Mouse (Mus musculus) thymus, adult 18-20 months (tissue): ENCODE results near the gene Asna1.
A peak's percentile ranks its signal among the peaks of the same experiment; 100 is the strongest.

Experiments
- DNase-seq, 2 experiments: peaks; one replicate each; pipeline ENCODE4 v3.0.0; 2022; ENCODE audit warnings: mixed read lengths in 2 of 2

Gene Asna1

GRCm38 (mm10) chr8:84987903-84988302 is 37.2 kb downstream of the Asna1 start:
- DNase-seq, result no peak

DNA sequence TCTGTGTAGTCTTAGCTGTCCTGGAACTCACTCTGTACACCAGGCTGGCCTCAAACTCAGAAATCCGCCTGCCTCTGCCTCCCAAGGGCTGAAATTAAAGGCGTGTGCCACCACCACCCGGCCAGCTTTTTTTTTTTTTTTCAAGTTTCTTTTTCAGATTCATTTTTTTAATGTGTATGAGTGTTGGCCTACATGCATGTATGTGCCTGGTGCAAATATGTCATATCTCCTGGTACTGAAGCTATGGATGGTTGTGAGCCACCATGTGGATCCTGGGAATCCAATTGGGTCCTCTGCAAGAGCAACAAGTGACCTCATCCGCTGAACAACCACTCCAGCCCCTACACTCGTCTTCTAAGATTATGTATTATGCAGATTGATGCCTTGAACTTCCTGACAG is 37.7 kb downstream of the Asna1 start:
- no peak for DNase-seq

DNA sequence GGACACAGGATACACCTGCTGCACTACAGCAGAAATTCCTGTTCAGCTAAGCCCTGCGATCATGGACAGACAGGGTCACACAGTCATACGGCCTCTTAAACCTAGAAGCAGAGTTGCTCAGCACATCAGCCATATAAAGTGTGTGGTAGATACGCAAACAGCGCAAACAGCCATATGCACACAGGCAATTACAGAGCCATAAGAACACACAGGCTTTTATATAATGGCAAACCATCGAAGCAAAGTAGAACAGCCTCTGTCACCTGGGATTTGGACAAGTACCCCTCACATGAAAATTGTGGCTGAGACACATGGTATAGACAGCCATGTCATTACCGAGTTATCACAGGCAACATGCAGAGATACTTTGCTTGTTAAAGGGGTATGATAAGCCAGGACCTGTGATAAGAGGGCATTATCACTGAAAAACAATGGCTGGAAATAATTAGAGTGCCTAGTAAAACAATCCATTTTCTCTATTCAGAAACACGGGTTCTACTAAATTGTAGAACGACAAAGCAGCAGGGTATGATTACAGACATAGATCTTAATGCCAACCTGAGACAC is 38.6 kb downstream of the Asna1 start:
- DNase-seq, result no peak

DNA sequence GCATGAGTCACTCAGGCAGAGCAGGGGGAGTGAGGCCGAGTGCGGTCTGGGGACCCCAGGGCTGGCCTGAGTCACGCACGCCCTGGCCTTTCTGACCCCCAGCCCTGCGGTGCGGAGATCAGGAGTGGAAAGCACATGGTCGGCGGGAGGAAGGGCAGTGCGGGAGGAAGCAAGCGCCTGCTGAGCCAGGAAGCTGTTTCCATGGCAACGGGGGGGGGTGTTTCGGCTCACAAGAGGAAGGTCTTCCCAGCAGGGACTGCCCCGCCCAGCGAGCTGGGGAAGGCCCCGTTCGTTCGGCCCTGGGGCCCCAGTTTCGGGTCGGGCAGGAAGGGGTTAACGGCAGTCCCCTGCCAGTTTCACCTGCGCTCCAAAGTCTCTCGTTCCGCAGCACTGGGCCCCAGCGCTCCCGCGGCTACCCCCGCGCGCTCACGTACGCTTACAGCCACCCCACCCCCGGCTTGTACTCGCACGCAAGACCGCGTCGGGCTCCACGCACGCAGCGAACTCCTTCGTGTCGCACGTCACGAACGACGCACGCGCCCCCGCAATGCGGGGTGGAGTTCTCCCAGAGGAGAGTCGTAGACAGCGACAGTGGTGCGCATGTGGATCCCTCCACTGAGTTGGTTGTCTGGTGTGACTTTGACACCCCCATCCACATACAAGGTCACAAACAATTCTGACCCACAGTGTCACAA is 39.2 kb downstream of the Asna1 start:
- DNase-seq, result peak; percentile 85 to 90

DNA sequence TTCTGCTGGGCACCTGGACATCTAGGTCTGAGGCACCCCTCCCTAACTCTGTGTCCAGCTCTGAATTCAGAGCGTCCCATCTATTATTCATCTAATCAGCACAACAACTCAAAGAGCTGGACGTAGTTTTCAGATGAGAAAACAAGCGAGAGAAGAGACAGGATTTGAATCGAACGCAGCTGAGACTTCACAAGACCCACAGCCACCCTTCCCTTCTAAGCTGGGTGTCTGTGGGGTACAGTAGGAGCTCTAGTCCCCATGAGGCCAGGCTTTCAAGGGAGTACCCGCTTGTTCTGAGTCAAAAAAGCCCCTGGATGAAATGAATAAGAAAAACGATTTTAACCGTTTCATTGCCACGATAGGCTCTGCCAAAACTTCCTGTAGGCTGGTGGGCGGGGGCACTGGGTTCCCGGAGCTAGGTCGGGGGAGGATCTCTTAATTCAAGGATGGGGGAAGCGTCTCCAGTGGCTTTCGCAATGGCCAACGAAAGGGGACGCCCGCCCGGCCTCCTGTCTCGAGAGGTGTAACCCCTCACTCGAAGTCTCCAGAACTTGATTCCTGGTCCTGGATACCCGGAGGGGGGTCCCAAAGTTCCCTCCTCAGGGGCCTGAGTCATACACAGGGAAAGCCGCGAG is 39.9 kb downstream of the Asna1 start:
- DNase-seq, result no peak

- no peak for DNase-seq
These were observed 40.6 kb downstream of the Asna1 start for GRCm38 (mm10) chr8:84984294-84985048.

DNA sequence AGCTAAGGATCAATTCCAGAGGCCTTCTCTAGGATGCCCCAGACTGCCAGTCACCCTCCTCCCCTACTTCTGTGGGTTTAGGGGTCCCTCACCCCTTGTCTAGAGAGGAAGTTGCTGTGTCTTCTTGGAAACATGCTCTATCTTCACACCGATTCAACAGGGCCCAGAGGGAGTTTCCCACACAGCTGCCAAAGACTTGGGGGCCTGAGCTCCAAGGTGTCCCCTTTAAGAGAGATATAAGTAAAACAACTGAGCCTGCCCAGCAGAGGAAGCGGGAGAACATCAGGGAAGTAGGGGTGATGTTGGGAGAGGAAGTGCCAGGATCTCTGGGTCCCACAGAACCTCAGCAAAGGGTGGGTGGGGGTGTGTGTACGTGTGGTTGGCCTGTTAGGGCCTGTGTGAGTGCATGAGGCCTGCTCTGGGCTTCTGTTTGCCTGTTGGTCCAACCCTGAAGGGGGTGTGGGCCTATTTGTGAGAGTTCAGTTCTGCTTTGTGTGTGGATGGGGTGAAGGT is 42.5 kb downstream of the Asna1 start:
- DNase-seq, result no peak

- no peak for DNase-seq
These were observed 43.2 kb downstream of the Asna1 start for GRCm38 (mm10) chr8:84981644-84982498.

GRCm38 (mm10) chr8:84980622-84981358 is 44.3 kb downstream of the Asna1 start:
- peak in 1 of 2 experiments; percentile 43 for DNase-seq

DNA sequence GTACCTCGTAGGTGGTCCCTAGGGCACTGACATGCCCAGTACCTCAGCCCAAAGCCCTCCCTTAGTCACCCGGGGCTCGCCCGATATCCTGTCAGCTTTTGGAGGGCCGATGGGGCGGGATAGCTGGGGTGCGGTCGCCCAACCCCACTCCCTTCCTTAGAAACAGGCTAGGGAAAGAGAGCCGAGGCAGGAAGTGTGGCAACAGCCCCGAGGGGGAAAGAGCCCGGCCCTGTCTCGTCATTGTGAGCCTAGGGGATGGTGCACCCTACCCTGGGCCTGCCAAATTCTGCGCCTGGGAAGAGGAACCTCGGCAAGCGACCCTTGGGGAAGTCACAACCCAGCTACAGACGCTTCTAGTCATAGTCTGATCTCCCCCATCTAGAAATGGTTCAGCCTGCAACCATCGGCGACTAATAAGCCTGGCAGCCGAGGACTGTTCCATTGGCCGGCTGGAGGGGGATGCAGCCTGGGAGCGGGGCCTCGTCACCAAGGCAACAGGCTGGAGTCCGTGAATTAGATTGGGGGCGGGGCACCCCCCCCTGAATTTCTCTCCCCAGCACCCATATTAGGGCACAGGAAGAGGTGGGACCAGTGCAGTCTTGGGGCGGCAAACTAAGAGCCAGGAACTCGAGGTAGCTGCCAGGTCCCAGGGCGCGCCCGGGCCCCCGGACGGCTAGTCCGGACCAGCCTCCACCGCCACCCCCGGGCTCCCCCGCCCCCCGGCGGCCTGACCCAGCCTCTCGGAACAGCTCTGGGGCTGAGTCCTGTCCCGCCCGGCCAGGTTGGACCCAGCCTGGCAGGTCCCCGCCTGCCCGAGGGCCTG is 45.3 kb downstream of the Asna1 start:
- DNase-seq, result peak; percentile 71 to 84

DNA sequence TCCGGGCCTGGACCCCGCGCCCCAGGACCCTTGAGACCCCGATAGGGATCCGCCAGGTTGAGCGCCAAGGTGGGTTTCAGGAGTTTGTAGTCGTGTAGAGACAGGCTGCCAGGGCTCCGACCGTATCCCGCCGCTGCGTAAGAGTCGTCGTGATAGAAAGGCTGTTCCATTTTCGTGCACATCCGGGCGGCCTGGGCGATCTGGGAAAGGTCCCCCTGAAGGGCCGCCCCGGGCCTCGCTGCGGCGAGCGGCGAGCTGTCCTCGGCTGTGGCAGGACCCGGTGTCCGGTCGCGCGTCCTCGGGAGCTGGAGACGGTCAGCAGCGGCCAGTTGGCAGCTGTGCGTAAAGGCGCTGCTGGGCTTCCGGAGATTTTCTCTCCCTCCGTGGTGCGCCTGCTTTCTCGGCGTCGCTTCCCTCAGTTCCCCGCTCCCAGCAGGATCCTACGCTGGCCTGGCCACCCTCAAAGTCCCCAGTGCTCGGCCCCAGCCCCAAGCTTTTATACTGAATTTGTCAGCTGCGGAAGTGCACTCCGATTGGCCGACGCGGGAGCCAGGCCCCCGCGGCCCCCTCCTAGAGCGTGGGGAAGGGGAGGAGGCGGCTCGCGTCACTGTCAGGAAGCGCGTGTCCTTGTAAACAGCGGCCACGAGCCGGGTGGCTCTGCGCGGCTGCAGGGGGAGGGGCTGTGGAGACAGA is 46.7 kb downstream of the Asna1 start, which contains the start of gene Junb:
Gene Junb (minus strand): TSS at position 471 of the 693 bp plus-strand sequence.
- peak; percentile 94 to 96 for DNase-seq

GRCm38 (mm10) chr8:84977435-84978247 is 47.4 kb downstream of the Asna1 start:
- DNase-seq, result peak; percentile 70 to 79

- DNase-seq, result no peak
These were observed 48.2 kb downstream of the Asna1 start for GRCm38 (mm10) chr8:84976763-84977434.

DNA sequence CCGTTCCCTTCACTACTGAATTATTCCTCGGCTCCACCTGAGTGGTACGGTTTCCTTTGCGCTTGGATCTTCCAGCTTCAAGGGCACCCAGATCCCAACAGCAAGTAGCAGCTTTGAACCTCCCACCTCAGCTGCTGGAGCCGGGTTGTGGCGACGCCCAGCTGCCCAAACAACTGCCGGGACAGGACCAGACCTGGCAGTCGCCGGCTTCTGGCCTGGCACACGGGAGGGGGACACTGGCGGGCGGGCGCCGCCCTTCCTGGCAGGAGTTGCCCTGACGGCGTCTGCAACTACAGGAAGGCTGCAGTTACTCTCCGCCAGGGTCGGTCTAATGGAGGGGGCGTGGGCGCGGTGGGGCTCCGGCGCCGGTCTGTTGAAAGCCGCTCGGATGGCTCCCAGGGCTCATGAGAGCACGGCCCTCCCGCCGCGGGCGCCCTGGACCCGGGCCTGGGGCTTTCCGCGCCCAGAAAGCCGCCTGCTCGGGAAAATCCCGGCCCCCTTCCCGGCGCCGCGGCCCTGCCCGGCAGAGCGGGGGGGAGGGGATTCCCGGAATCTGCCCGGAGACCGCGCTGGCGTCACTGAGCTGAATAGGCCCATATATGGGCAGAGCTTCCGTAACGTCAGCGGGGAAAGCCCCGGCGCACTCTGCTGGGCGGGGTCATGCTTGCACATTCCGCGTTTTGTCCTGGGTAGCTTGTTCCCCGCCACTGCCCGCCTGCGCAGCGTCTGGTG is 48.9 kb downstream of the Asna1 start:
- peak; percentile 87 to 90 for DNase-seq

DNA sequence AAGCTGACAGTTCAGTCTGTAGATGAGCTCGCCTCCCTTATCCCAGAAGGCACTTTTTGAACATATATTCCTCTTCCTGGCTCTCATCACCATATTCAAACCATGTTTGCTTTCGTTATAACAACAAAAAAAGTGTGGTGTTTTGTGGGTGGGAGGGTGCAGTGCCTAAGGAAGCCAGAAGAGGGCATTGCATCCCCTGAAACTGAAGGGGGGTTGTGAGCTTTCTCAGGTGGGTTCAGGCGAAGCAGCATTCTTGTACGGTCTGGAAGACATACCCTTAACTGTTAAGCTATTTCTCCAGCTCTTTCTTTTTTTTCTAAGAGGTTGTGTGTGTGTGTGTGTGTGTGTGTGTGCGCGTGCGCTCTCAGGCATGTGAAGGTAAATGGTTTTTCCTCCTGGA is 49.6 kb downstream of the Asna1 start:
- peak in 1 of 2 experiments; percentile 74 for DNase-seq

DNA sequence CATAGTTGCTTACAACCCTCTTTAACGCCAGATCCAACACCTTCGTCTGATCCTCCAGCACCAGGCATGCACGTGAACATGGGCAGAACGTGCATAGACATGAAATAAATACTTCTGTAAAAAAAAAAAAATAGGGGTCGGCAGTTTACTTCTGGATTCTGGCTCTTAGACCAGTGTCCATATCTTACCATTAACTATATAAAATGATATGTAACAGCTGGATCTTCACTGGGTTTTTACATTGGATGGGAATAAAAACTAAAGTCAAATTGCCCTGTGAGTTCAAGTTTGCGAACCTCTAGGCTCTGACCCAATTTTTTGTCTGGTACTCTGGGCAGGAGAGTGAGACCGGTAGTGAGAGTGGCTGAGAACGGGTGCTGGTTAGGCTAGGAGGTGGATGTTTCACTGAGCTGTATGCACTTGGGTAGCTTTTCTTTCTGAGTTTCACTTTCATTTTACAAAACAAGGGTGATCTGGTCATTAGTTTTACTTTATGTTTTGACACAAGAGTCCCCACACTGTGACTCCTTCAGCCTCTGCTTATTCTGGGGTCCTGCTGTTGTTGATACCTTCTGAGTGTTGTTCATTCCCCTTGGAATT is 50.4 kb downstream of the Asna1 start:
- no peak for DNase-seq
